Mouse (Mus musculus): Measurements from ENCODE around the gene Tmem216.

Gene Tmem216

DNA sequence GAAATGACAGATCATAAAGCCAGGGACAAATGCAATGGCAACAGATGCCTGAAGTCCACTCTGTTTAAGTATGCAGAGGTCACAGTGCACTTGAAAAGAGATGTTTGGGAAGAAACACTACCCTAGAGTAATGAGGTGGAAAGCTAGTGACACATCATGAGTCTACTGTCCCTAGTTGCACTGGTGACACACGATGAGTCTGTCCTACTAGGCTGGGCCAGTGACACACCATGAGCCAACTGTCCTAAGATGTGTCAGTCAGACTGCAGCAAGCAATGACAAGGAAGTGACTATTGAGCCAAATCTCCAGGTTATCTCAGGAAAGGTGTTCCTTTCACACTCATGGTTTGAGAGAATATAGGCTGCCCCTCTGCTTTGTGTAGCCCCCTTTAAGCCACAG lies 60.4 kb downstream of the Tmem216 start:
- in situ Hi-C loops (cut with MboI, MseI): no loop called here

DNA sequence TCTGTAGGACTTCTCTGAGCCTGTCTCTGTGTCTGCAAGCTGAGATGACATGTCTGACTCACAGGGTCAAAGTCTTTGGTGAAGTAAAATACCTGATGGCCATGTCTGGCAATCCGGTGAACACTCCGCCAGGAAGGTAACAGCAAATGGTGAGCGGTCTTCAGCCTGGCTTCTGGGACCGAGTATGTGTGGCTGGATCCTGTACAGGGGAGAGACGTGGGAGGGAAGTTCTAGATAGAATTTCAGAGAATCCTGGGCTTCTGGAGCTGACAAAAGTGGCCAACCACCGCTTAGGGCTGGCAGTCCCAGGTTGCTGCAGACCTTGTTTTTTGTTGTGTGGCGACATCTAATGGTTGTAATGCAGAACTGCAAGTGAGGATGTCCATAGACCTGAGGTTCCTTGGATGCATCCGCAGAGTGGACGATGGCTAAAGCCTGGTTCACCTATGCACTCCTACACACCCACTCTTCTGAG lies 69.7 kb downstream of the Tmem216 start:
- in situ Hi-C loops (cut with MboI, MseI): loop anchor here (5.0 kb wide), 1 partner anchor 34 kb away; no protein-coding TSS in a partner anchor
